ENCODE assay signal across 8 mouse cellular contexts in the genomic region with DNA sequence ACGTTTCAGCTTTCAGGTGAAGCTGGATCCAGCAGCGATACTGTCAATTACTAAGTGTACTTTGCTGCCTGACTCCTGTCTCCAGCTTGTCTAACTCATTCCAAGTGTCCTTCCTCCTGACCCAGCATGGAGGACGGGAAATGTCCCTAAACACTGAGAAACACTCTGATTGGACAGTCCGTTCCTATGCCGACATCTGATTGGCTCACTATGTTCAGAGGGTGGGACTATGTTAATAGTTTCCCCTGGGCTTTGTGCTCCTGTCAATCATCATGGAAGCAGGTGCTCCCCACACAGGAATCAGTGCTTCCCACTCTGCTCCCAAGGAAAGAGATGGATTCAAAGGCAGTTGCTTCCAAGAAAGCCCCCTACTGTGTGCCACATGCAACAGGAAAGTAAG. TPM values are rescaled to one million over a fixed set of nuclear protein-coding genes. Genes with fewer than 3 reads are reported as not detected.
DNase-seq lines count a peak whose midpoint lies in the region; ATAC-seq and TF ChIP-seq lines count a peak whose summit lies in the region.

No protein-coding gene starts in this region.

- H3K27me3 ChIP-seq in embryonic facial prominence, embryonic 10.5 days (replicated peaks; ENCODE audit: low read depth, poor library complexity, severe bottlenecking) = peaks cover 17% of the 10 kb centered on the region; the same call in 1 of the 2 replicates
- H3K27me3 ChIP-seq in limb, embryonic 10.5 days (ENCODE audit: low read depth, poor library complexity, severe bottlenecking) = peaks cover 54% of the 10 kb centered on the region
- H3K27me3 ChIP-seq in neural tube, embryonic 12.5 days (replicated peaks) = 0 out of 2 replicates have a peak, but pooled peaks cover 3% of the 10 kb centered on the region

- H3K9ac ChIP-seq in neural tube, embryonic 12.5 days = no peak overlapping the region

- no peaks in the 10 kb centered on the region for H3K36me3 ChIP-seq in embryonic facial prominence, embryonic 10.5 days (replicated peaks)
- H3K36me3 ChIP-seq in limb, embryonic 10.5 days = no peaks in the 10 kb centered on the region
- H3K36me3 ChIP-seq in neural tube, embryonic 12.5 days = no peaks in the 10 kb centered on the region

- intact Hi-C loops in left cerebral cortex, adult 2 months (cut with DNase I) = no loop called here
- intact Hi-C loops in left cerebral cortex, postnatal 14 days (cut with DNase I) = loop anchor here (5.0 kb wide), 1 partner anchor 338 kb away; the partner anchor contains the start of gene Mn1

- peak overlapping the region; percentile 48 for H3K4me2 ChIP-seq in neural tube, embryonic 12.5 days (replicated peaks)

- TF ChIP-seq CTCF in left cerebral cortex, adult 2 months (IDR thresholded peaks at IDR 0.05) = no peak

- no peaks in the 10 kb centered on the region for H3K9me3 ChIP-seq in embryonic facial prominence, embryonic 10.5 days
- no peaks in the 10 kb centered on the region for H3K9me3 ChIP-seq in limb, embryonic 10.5 days (replicated peaks)
- no peaks in the 10 kb centered on the region for H3K9me3 ChIP-seq in neural tube, embryonic 12.5 days

- peak; percentile 81 for ATAC-seq in neural tube, embryonic 12.5 days (ENCODE audit: low FRiP score, low read depth)

- DNase-seq in left cerebral cortex, adult 2 months (ENCODE audit: extremely low spot score in 1 of 2, low spot score in 2 of 2) = no peak
- DNase-seq in left cerebral cortex, postnatal 14 days (ENCODE audit: low spot score in 2 of 2) = no peak
- peak; percentile 74 for DNase-seq in embryonic facial prominence, embryonic 10.5 days (ENCODE audit: low spot score)
- DNase-seq in limb, embryonic 10.5 days (ENCODE audit: low spot score) = peak; percentile 47
- DNase-seq in c-Kit-positive CD71-positive TER-119-positive erythroid progenitor cells, embryonic 14.5 days (ENCODE audit: low spot score) = no peak
- DNase-seq in layer of hippocampus, postnatal 25 days (ENCODE audit: extremely low spot score in 1 of 2, low spot score in 1 of 2) = no peak
- no peak for DNase-seq in ovary, adult 18-20 months (ENCODE audit: low spot score)

- H3K27ac ChIP-seq in left cerebral cortex, adult 2 months = peak overlapping the region; percentile 93
- H3K27ac ChIP-seq in embryonic facial prominence, embryonic 10.5 days (replicated peaks) = peak overlapping the region; percentile 79
- no peak overlapping the region for H3K27ac ChIP-seq in limb, embryonic 10.5 days
- no peak overlapping the region for H3K27ac ChIP-seq in neural tube, embryonic 12.5 days

- H3K4me3 ChIP-seq in left cerebral cortex, adult 2 months = no peak overlapping the region
- H3K4me3 ChIP-seq in embryonic facial prominence, embryonic 10.5 days = peak overlapping the region; percentile 39
- H3K4me3 ChIP-seq in limb, embryonic 10.5 days = no peak overlapping the region
- no peak overlapping the region for H3K4me3 ChIP-seq in neural tube, embryonic 12.5 days

- WGBS in embryonic facial prominence, embryonic 10.5 days = 10% methylated on average over 5 of the region's 5 CpGs
- WGBS in limb, embryonic 10.5 days = 9% methylated on average over 5 of the region's 5 CpGs
- 9% methylated on average over 5 of the region's 5 CpGs for WGBS in neural tube, embryonic 12.5 days

- H3K4me1 ChIP-seq in embryonic facial prominence, embryonic 10.5 days = peaks cover 30% of the 10 kb centered on the region
- peaks cover 8% of the 10 kb centered on the region for H3K4me1 ChIP-seq in limb, embryonic 10.5 days
- H3K4me1 ChIP-seq in neural tube, embryonic 12.5 days = peaks cover 17% of the 10 kb centered on the region

RNA-seq across cellular contexts. Expression of gene Gm26897, which starts 21.6 kb away (rescaled TPM):
- total RNA-seq in left cerebral cortex, adult 2 months (2021) = not detected
- total RNA-seq in left cerebral cortex, postnatal 14 days (2021) = not detected
- not detected in 2 replicates for polyA plus RNA-seq in embryonic facial prominence, embryonic 10.5 days (2016; fragmentation: Nextera tagmentation; extraction: Ambion mirVana)
- polyA plus RNA-seq in limb, embryonic 10.5 days (2016; fragmentation: Nextera tagmentation; extraction: Ambion mirVana) = not detected in 2 replicates
- not detected in 2 replicates for polyA plus RNA-seq in neural tube, embryonic 12.5 days (2016; fragmentation: Nextera tagmentation; extraction: Ambion mirVana)
- total RNA-seq in layer of hippocampus, postnatal 25 days (2021) = not detected

Comparison
In these comparisons a context has a peak if more than half of its experiments do, and no peak if none do; other contexts are left out.
1. DNase-seq: peak in embryonic facial prominence, embryonic 10.5 days (single experiment) and limb, embryonic 10.5 days (single experiment); none in left cerebral cortex, adult 2 months (0 of 2), left cerebral cortex, postnatal 14 days (0 of 2), c-Kit-positive CD71-positive TER-119-positive erythroid progenitor cells, embryonic 14.5 days (single experiment), layer of hippocampus, postnatal 25 days (0 of 2) and ovary, adult 18-20 months (single experiment).
2. H3K27ac ChIP-seq: peak in left cerebral cortex, adult 2 months (single experiment) and embryonic facial prominence, embryonic 10.5 days (single experiment); none in limb, embryonic 10.5 days (single experiment) and neural tube, embryonic 12.5 days (single experiment).